Mouse (Mus musculus) C2C12 (cell line): Measurements from ENCODE around the gene AW549877. TPM values are rescaled to one million over a fixed set of nuclear protein-coding genes. Genes with fewer than 3 reads are reported as not detected.

Experiments
- H3K27me3 ChIP-seq: one replicate; pipeline ENCODE4 v1.6.1; 2011; ENCODE audit not compliant: control insufficient read depth, insufficient read depth, insufficient read length
- H3K36me3 ChIP-seq: one replicate; pipeline ENCODE4 v1.6.1; 2011; ENCODE audit not compliant: control insufficient read depth, insufficient read depth
- H3K4me3 ChIP-seq: one replicate; pipeline ENCODE4 v1.5.1; 2011; ENCODE audit warnings: mild to moderate bottlenecking, control low read depth; ENCODE audit not compliant: poor library complexity, insufficient read depth, severe bottlenecking
- H3K79me2 ChIP-seq: one replicate; pipeline ENCODE4 v1.6.1; 2011; ENCODE audit not compliant: control insufficient read depth, insufficient read depth
- H3K79me3 ChIP-seq: one replicate; pipeline ENCODE4 v1.6.1; 2011; ENCODE audit warnings: low read depth, control low read depth
- H3ac ChIP-seq: one replicate; pipeline ENCODE3; 2011; ENCODE audit warnings: low read depth; ENCODE audit not compliant: control insufficient read depth, insufficient read length
- CEBPB ChIP-seq: IDR thresholded peaks from one replicate; pipeline ENCODE4 v1.6.1; 2011; ENCODE audit warnings: low read depth, mild to moderate bottlenecking, control low read depth, moderate library complexity
- CTCF ChIP-seq: IDR thresholded peaks from one replicate; pipeline ENCODE4 v1.5.1; 2011; ENCODE audit not compliant: control insufficient read depth, insufficient read depth, insufficient read length
- FOSL1 ChIP-seq: IDR thresholded peaks from one replicate; pipeline ENCODE4 v1.8.0; 2011; ENCODE audit warnings: mild to moderate bottlenecking, low read length; ENCODE audit not compliant: poor library complexity, insufficient read depth, severe bottlenecking
- MAX ChIP-seq: IDR thresholded peaks from one replicate; pipeline ENCODE4 v1.6.1; 2011; ENCODE audit warnings: mild to moderate bottlenecking, control low read depth
- MYOD1 ChIP-seq: IDR thresholded peaks from one replicate; pipeline ENCODE4 v1.6.1; 2011; ENCODE audit warnings: low read depth; ENCODE audit not compliant: control insufficient read depth, insufficient read length
- MYOG ChIP-seq: IDR thresholded peaks from one replicate; pipeline ENCODE4 v1.6.1; 2011; ENCODE audit not compliant: control insufficient read depth, insufficient read length; ENCODE audit errors: extremely low read depth
- USF1 ChIP-seq: IDR thresholded peaks from one replicate; pipeline ENCODE4 v1.6.1; 2011; ENCODE audit warnings: low read depth, mild to moderate bottlenecking, control low read depth, moderate library complexity
- polyA plus RNA-seq: library from polyadenylated mRNA; unstranded; fragments of >200 nt; fragmentation: generic; extraction: Trizol; gene quantifications from one replicate; pipeline ENCODE4 v1.2.1, GENCODE M21; 2012; ENCODE audit warnings: missing spikeins

Gene AW549877
- polyA plus RNA-seq, 1 experiment: 3.4 TPM

GRCm38 (mm10) chr15:3996267-3997010, 895 bp upstream of the AW549877 start:
- H3K36me3 ChIP-seq: peaks cover 7% of the 10 kb centered on the region
- H3K4me3 ChIP-seq: peak overlapping the region; percentile 23
- peaks cover 21% of the 10 kb centered on the region for H3K79me2 ChIP-seq
- peak overlapping the region; percentile 28 for H3ac ChIP-seq
- TF ChIP-seq FOSL1 (no peak), MAX (no peak), CTCF (no peak)
- no peaks in the 10 kb centered on the region for H3K27me3 ChIP-seq
- peaks cover 8% of the 10 kb centered on the region for H3K79me3 ChIP-seq

- Histone ChIP-seq H3K79me2 (peaks cover 21% of the 10 kb centered on the region), H3ac (peak overlapping the region; percentile 81), H3K79me3 (peaks cover 8% of the 10 kb centered on the region), H3K36me3 (peaks cover 13% of the 10 kb centered on the region), H3K4me3 (peak overlapping the region; percentile 75), H3K27me3 (no peaks in the 10 kb centered on the region)
- no peak for TF ChIP-seq CTCF
- no peak for TF ChIP-seq MYOD1
- TF ChIP-seq MAX: no peak
- TF ChIP-seq CEBPB: no peak
- TF ChIP-seq MYOG: no peak
- TF ChIP-seq FOSL1: no peak
- TF ChIP-seq USF1: no peak
These were observed 594 bp downstream of the AW549877 start for GRCm38 (mm10) chr15:3994852-3995447.

DNA sequence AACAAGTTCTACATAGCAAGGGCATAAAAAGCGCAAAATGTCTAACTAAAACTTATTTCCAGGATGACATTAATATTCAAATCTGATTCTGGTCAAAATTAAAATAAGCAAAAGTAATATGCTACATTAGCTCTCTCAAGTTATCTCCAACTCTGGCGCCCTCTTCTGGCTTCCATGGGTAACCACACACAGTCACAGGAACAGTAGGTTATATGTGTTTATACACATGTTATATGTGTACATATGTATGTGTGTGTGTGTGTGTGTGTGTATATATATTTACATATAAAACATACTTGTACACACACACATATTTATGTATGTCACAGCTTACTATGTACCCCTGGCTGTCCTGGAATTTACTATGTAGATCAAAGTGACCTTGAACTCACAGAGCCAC, 7.6 kb downstream of the AW549877 start:
- Histone ChIP-seq H3K79me2 (peaks cover 1% of the 10 kb centered on the region), H3K4me3 (no peak overlapping the region), H3K79me3 (peaks cover 2% of the 10 kb centered on the region), H3K27me3 (no peaks in the 10 kb centered on the region), H3K36me3 (peaks cover 72% of the 10 kb centered on the region), H3ac (no peak overlapping the region)
- no peak for TF ChIP-seq FOSL1
- TF ChIP-seq USF1: no peak
- no peak for TF ChIP-seq MAX
- no peak for TF ChIP-seq MYOD1
- TF ChIP-seq CEBPB: no peak
- TF ChIP-seq CTCF: peak; percentile 49
- no peak for TF ChIP-seq MYOG

- H3ac ChIP-seq: no peak overlapping the region
- peaks cover 59% of the 10 kb centered on the region for H3K36me3 ChIP-seq
- no peak for TF ChIP-seq MYOD1
- no peak for TF ChIP-seq FOSL1
- TF ChIP-seq CTCF: no peak
- no peaks in the 10 kb centered on the region for H3K27me3 ChIP-seq
- no peaks in the 10 kb centered on the region for H3K79me2 ChIP-seq
- no peaks in the 10 kb centered on the region for H3K79me3 ChIP-seq
- no peak overlapping the region for H3K4me3 ChIP-seq
These were observed 10.7 kb downstream of the AW549877 start for GRCm38 (mm10) chr15:3984876-3985275.

DNA sequence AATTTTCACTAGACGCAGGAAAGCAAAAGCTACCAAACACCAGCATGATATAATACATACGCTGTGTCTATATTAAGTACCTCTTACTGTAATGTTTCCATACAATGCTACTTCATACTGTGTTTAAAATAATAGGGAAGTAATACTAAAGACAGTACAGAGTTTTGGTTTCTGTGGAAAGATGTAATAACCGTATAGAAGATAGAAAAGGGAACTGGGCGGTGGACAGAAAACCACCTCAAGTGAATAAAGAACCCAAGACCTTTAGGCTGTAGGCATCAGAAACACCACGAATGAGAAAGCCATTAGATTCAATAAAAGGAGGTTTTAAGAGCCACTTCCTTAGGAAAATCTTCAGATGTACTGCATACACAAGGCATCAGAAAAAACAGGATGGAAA, 12.8 kb downstream of the AW549877 start:
- Histone ChIP-seq H3K27me3 (no peaks in the 10 kb centered on the region), H3K4me3 (no peak overlapping the region), H3ac (no peak overlapping the region), H3K36me3 (peaks cover 40% of the 10 kb centered on the region), H3K79me3 (no peaks in the 10 kb centered on the region), H3K79me2 (no peaks in the 10 kb centered on the region)
- no peak for TF ChIP-seq FOSL1
- TF ChIP-seq CEBPB: no peak
- TF ChIP-seq MYOG: no peak
- no peak for TF ChIP-seq USF1
- no peak for TF ChIP-seq CTCF

GRCm38 (mm10) chr15:3979871-3980270, 15.7 kb downstream of the AW549877 start:
- H3K4me3 ChIP-seq: peak overlapping the region; percentile 49
- no peaks in the 10 kb centered on the region for H3K79me3 ChIP-seq
- TF ChIP-seq MAX (no peak), MYOD1 (no peak), FOSL1 (no peak), MYOG (no peak), USF1 (no peak), CEBPB (no peak), CTCF (no peak)
- no peaks in the 10 kb centered on the region for H3K27me3 ChIP-seq
- no peak overlapping the region for H3ac ChIP-seq
- H3K79me2 ChIP-seq: no peaks in the 10 kb centered on the region
- H3K36me3 ChIP-seq: peaks cover 23% of the 10 kb centered on the region
